Comparison of ENCODE assay signal across 20 mouse cellular contexts in genomic region chr6:54434171-54434570, GRCm38 (mm10). TPM values are rescaled to one million over a fixed set of nuclear protein-coding genes. Genes with fewer than 3 reads are reported as not detected.
DNase-seq lines count a peak whose midpoint lies in the region; TF ChIP-seq lines count a peak whose summit lies in the region.
"Had no signal": no experiment of that assay in that cellular context is flagged by ENCODE, and none has a peak within 500 bp of the region (broad histone marks: within the 10 kb centered on the region; RNA-seq: fewer than 3 reads in every experiment).

No protein-coding gene starts in this region.

- H3K9ac ChIP-seq in CH12.LX (ENCODE audit: insufficient read depth, low read depth) = no peak overlapping the region
- H3K9ac ChIP-seq: embryonic facial prominence, embryonic 12.5 days; heart, embryonic 13.5 days; neural tube, embryonic 12.5 days had no signal

- DNase-seq in embryo, embryonic 10.5 days (ENCODE audit: low spot score) = peak; percentile 30
- no peak for DNase-seq in embryo, embryonic 11 days
- no peak for DNase-seq in layer of hippocampus, adult 2 months (ENCODE audit: low spot score in 2 of 2)
- no peak for DNase-seq in layer of hippocampus, postnatal 25 days (ENCODE audit: extremely low spot score in 1 of 2, low spot score in 1 of 2)
- no peak for DNase-seq in CH12.LX (ENCODE audit: extremely low read depth)
- DNase-seq in brain, adult 2 months (ENCODE audit: low read depth, low spot score) = peak; percentile 69
- DNase-seq in left cerebral cortex, adult 2 months (ENCODE audit: extremely low spot score in 1 of 2, low spot score in 2 of 2) = no peak
- DNase-seq: adrenal gland, postnatal 14 days; cerebellum, adult 2 months; kidney, adult 18-20 months; layer of hippocampus, postnatal 36 days; lung, postnatal 14 days; thymus, postnatal 25 days had no signal

- H3K4me1 ChIP-seq in CH12.LX (ENCODE audit: control insufficient read depth in 1 of 2, insufficient read depth in 2 of 2) = peaks cover 17 to 77% of the 10 kb centered on the region in 2 experiments

- peaks cover 10% of the 10 kb centered on the region for H3K27me3 ChIP-seq in CH12.LX (replicated peaks)

- peak overlapping the region; percentile 94 for H3K27ac ChIP-seq in layer of hippocampus, adult 2 months
- H3K27ac ChIP-seq in CH12.LX (ENCODE audit: insufficient read depth, low read depth) = no peak overlapping the region
- no peak overlapping the region for H3K27ac ChIP-seq in left cerebral cortex, adult 2 months
- H3K27ac ChIP-seq: embryonic facial prominence, embryonic 12.5 days; kidney, postnatal 0 days; neural tube, embryonic 12.5 days had no signal

- no peak overlapping the region for H3K4me2 ChIP-seq in CH12.LX (ENCODE audit: insufficient read depth, low read depth, poor library complexity, severe bottlenecking)
- H3K4me2 ChIP-seq: embryonic facial prominence, embryonic 12.5 days; neural tube, embryonic 12.5 days had no signal

- no peaks in the 10 kb centered on the region for H3K9me3 ChIP-seq in CH12.LX (replicated peaks; ENCODE audit: low read length)
- H3K9me3 ChIP-seq: embryonic facial prominence, embryonic 12.5 days; heart, embryonic 13.5 days; neural tube, embryonic 12.5 days had no signal

- in situ Hi-C loops in CH12.LX (cut with MboI; ENCODE audit: low pct_ligation_motif_present, low pct_unique_long_range_greater_than_20kb, low sequenced_read_pairs) = no loop called here

- intact Hi-C loops in left cerebral cortex, adult 2 months (cut with DNase I) = no loop called here

- no peak for TF ChIP-seq CTCF in layer of hippocampus, adult 2 months (conservative IDR thresholded peaks at IDR 0.05)
- TF ChIP-seq CTCF in CH12.LX (conservative IDR thresholded peaks at IDR 0.05 in 1 of 2, IDR thresholded peaks at IDR 0.05 in 1 of 2; ENCODE audit: low read depth in 2 of 2, low read length in 2 of 2) = no peak
- no peak for TF ChIP-seq CTCF in left cerebral cortex, adult 2 months (IDR thresholded peaks at IDR 0.05)

- dilution Hi-C loops in CH12.LX (cut with MboI; ENCODE audit: extremely low pct_ligation_motif_present, extremely low pct_unique_long_range_greater_than_20kb, low sequenced_read_pairs) = no loop called here

- TF ChIP-seq RAD21 in CH12.LX (IDR thresholded peaks at IDR 0.05; ENCODE audit: low read depth, low read length) = no peak

- no peaks in the 10 kb centered on the region for H3K79me2 ChIP-seq in CH12.LX (replicated peaks; ENCODE audit: control insufficient read depth, extremely low read depth, insufficient read depth, poor library complexity, severe bottlenecking)

- no peaks in the 10 kb centered on the region for H3K36me3 ChIP-seq in CH12.LX (replicated peaks in 1 of 2; ENCODE audit: control insufficient read depth in 1 of 2, insufficient read depth in 1 of 2, low read length in 1 of 2)
- H3K36me3 ChIP-seq: embryonic facial prominence, embryonic 12.5 days; heart, embryonic 13.5 days; neural tube, embryonic 12.5 days had no signal

- TF ChIP-seq POLR2A in CH12.LX (IDR thresholded peaks at IDR 0.05; ENCODE audit: low read depth, low read length) = no peak

- no peak for TF ChIP-seq EP300 in CH12.LX (IDR thresholded peaks at IDR 0.05; ENCODE audit: low read length)

- H3K4me3 ChIP-seq in layer of hippocampus, adult 2 months = peak overlapping the region; percentile 52
- no peak overlapping the region for H3K4me3 ChIP-seq in CH12.LX (replicated peaks in 1 of 3; ENCODE audit: low read depth in 2 of 3, low read length in 2 of 3, poor library complexity in 1 of 3)
- H3K4me3 ChIP-seq in left cerebral cortex, adult 2 months = no peak overlapping the region
- H3K4me3 ChIP-seq: embryonic facial prominence, embryonic 12.5 days; erythroblast, embryonic 14.5 days; heart, embryonic 13.5 days; neural tube, embryonic 12.5 days had no signal

TF ChIP-seq in CH12.LX, 34 proteins besides CTCF, POLR2A, EP300 and RAD21:
- TF ChIP-seq SMC3 (IDR thresholded peaks at IDR 0.05; ENCODE audit: low read depth, low read length) = no peak
- no peak for TF ChIP-seq MYC (IDR thresholded peaks at IDR 0.05; ENCODE audit: low read depth, low read length)
- no peak for TF ChIP-seq MAX (IDR thresholded peaks at IDR 0.05; ENCODE audit: low read length)
- peak; percentile 18; the same call in 1 of the 2 replicates for TF ChIP-seq ZNF384 (IDR thresholded peaks at IDR 0.05; ENCODE audit: low read depth, low read length)

RNA-seq across cellular contexts. Expression of gene Wipf3, which starts 4.8 kb away (rescaled TPM):
- total RNA-seq in layer of hippocampus, adult 2 months (2021) = 100 to 1,000 TPM; 399 to 401 TPM
- total RNA-seq in layer of hippocampus, postnatal 25 days (2021) = 100 to 1,000 TPM; 315 to 407 TPM
- total RNA-seq in CH12.LX (2012; rRNA removed) (0.63 and 1.2 TPM in 2 replicates), CH12.LX (2014; rRNA removed) (0.35 and 0.64 TPM in 2 replicates)
- polyA plus RNA-seq in CH12.LX (2012; ENCODE audit: insufficient read length, low read depth) = 0.97 and 1.3 TPM in 2 replicates
- total RNA-seq in left cerebral cortex, adult 2 months (2021) = 100 to 1,000 TPM in 1 of 2 experiments, 10 to 100 TPM in 1; 92.3 to 108 TPM
- total RNA-seq: common myeloid progenitor, adult 5-6 weeks; granulocyte monocyte progenitor cell, adult 5-6 weeks had no signal
- polyA plus RNA-seq: erythroblast, embryonic 14.5 days had no signal

Comparison
In these comparisons a context has a peak if more than half of its experiments do, and no peak if none do; other contexts are left out.
1. DNase-seq: peak in embryo, embryonic 10.5 days (single experiment) and brain, adult 2 months (single experiment); none in embryo, embryonic 11 days (single experiment), layer of hippocampus, adult 2 months (0 of 2), layer of hippocampus, postnatal 25 days (0 of 2), CH12.LX (single experiment) and left cerebral cortex, adult 2 months (0 of 2).
2. RNA of gene Wipf3, which starts 4.8 kb away (total RNA-seq): 315 to 407 TPM in layer of hippocampus, postnatal 25 days, 399 to 401 TPM in layer of hippocampus, adult 2 months and 92.3 to 108 TPM in left cerebral cortex, adult 2 months; 0.35 to 1.2 TPM in CH12.LX; every median in the first group is over 10 times any median in the second.